Mouse (Mus musculus) inflammation-experienced regulatory T-cells, adult 6 months (primary cell): ENCODE measurements around the gene 1700017N19Rik. TPM values are rescaled to one million over a fixed set of nuclear protein-coding genes. Genes with fewer than 3 reads are reported as not detected.
"Not testable (repeated sequence)": the region's sequence is repeated elsewhere in the genome, so short reads cannot be mapped to it uniquely, and the experiment has no call there.

ENCODE experiments used
- ATAC-seq: one replicate; pipeline ENCODE4 v1.8.0; 2017
- polyA plus RNA-seq, 3 experiments: library from polyadenylated mRNA; unstranded; fragments of 100-300 nt; shearing (Covaris generic); gene quantifications; one replicate each; pipeline ENCODE4 v1.2.1; 2017

1700017N19Rik gene
- not detected for polyA plus RNA-seq

DNA sequence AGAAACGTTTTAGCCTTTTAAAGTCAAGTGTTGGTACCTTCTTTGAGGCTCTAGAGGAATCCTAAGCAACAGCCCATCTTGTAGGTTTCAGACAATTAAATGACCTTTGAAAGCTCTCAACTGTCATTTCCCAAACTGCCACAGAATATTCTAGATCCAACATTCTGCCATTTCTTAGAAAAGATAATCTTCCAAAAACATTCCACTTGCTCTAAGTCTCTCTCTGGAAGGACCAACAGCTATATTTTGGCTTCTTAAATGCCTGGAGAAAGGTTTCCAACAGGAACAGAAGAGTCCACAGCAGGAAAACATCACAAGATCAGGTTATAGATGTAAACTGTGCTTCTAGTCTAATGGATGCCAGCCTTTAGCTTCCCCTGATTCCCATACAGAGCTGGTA is at the start of gene 1700017N19Rik, which contains the start of gene 4930430F08Rik:
Gene 1700017N19Rik, plus strand, starts transcription at position 162 of the 400 bp plus-strand sequence.
Gene 4930430F08Rik, minus strand, starts transcription at position 101 of the 400 bp plus-strand sequence.
- no peak for ATAC-seq

DNA sequence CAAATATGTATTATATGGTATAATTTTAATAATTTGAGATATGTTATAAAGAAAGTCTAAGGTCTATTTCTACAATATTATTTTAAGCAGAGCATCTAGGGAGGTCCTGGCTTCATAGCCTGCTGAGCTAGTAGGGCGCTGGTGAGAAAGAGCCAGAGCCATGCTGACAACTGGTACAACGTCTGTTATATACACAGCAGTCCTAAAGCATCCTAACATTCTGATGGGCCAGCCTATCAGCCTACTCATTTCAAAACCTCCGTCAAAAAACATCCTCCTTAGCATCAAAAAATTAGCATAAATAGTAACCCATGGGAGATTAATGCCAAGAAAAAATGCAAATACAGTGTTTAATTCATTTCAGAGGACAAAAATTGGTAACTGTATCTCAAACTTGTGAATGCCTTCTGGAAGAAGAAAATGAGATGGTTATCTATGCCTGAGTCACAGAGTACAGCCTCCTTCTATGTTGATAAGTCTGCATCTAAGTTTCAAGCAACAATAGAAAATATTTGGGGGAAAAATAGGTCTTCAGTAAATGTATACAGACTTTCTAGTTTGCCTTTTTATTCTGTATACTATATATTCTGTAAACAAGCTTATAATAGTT is 33.6 kb upstream of the 1700017N19Rik start:
- ATAC-seq, result no peak

DNA sequence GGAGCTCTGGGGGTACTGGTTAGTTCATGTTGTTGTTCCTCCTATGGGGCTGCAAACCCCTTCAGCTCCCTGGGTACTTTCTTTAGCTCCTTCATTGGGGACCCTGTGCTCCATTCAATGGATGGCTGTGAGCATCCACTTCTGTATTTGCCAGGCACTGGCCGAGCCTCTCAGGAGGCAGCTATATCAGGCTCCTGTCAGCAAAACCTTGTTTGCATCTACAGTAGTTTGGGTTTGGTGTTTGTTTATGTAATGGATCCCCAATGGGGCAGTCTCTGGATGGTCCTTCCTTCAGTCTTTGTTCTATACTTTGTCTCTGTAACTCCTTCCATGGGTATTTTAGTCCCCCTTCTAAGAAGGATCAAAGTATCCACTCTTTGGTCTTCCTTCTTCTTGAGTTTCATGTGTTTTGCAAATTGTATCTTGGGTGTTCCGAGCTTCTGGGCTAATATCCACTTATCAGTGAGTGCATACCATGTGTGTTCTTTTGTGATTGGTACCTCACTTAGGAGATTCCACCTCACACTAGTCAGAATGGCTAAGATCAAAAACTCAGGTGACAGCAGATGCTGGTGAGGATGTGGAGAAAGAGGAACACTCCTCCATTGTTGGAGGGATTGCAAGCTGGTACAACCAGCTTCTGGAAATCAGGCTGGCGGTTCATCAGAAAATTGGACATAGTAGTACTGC is 29.9 kb upstream of the 1700017N19Rik start:
- ATAC-seq, result not testable (repeated sequence)

DNA sequence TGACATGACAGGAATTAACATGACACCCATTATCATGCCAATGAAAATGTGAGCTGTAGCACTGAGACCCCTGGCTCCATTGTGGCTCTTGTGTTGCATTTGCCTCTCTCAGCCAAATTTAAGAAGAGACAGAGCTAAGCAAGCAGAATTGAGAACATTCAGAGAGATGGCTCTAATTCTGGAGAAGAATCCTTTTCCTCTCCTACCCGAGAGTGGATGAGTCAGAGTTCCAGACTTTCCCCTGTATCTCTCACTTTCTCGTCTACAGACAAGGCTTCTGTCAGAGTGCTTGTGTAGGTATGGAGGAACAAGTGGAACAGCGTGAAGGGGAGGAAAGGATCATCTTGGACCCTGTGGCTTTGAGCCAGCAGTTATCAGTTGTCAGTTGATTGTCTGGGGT is 26.2 kb upstream of the 1700017N19Rik start:
- ATAC-seq, result no peak

DNA sequence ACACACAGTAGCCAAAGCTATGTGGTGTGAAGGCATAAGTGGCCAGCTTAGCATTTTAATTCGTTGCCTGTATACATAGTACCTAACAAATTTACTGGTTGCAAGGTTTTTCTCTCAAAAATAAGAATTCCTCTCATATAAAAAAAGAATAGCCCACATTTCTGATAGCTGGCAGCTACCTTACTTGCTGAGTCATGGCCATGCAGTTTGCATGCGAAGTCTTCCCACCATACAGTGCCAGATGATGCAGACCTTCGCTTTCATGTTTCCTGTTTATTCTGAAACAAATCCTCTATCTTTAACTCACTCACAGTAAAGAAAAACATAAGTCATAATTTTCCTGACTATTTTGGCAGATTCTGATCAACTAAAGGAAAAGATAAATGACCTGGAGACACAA is 18.6 kb upstream of the 1700017N19Rik start:
- ATAC-seq, result no peak

DNA sequence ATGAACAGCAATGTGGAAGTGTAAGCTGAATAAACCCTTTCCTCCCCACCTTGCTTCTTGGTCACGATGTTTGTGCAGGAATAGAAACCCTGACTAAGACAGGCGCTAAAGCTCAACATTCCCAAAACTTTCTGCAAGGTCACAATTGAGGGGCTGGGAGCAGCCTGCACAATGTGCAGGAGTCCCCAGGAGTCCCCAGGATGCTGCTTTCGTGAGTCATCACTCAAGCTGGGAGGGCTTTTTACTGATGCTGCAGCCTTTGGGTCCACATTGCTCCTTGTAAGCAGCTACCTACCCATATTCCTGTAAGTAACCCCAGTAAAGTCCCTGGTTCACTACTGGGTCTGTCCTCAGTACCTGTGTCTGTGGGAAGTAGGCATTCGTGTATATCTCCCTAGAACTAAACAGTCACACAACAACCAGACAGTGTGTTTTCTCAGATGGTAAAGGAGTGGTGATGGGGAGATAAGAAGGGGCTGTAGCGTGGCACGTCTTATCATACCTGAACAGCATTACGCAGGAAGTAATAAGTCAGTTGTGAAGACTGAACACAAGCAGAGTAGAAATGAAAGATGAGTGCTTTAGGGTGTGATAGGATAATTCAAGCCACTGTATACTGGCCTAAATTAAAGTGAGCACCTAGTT is 15.7 kb upstream of the 1700017N19Rik start:
- no peak for ATAC-seq

DNA sequence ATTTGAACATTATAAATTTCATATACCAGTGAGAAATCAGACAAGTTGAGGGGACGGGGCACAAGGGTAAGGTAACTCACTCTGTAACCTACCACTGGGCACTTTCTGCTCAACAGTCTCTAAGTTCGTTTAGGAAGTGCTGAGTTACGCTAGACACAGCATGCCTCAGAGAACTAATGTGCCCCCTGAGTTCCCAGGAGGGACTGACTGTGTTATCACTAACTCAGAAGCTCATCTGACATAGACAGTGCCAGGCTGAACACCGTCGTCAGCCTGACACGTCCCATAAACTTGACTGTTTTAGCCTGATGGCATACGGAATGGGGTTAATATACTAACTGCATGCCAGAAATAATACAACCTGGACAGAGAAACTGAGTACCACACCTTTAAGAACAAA is 15.0 kb upstream of the 1700017N19Rik start:
- ATAC-seq, result no peak

DNA sequence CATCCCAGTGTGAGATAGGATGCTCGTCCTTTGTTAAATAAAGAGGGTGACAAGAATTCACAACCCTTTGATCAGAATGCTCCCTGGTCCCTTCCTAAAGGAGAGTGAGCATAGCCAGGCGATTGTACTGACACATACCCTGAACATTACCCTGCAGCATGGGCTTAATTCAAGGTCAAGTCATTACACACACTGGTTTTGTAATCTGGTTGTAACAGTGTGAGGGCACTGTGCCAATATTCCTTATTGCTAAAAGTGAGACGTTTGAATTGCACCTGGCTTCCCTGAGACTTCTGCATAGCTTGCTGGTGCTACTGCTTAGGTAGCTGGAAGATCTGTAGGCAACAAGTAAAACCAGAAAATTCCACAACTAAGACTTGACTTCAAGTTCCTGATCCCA is 6.1 kb upstream of the 1700017N19Rik start:
- no peak for ATAC-seq

DNA sequence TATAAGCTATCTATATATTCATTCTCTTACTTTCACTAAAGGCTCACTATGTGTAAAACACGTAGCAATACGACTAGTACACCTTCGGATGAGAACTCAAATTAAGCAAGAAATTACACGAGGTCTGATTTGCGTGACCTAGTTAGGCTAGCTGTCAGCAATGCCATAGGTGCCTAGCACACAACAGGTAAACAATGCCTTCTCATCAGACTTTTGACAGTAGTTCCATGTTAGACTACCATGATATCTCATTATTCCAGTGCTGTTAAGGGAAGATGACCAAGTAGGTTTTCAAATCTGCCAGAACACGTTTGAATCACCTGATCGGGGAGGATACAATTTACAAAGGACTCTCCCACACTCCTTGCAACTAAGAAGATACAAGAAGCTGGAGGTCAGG is 1.8 kb upstream of the 1700017N19Rik start:
- peak; percentile 36 for ATAC-seq

DNA sequence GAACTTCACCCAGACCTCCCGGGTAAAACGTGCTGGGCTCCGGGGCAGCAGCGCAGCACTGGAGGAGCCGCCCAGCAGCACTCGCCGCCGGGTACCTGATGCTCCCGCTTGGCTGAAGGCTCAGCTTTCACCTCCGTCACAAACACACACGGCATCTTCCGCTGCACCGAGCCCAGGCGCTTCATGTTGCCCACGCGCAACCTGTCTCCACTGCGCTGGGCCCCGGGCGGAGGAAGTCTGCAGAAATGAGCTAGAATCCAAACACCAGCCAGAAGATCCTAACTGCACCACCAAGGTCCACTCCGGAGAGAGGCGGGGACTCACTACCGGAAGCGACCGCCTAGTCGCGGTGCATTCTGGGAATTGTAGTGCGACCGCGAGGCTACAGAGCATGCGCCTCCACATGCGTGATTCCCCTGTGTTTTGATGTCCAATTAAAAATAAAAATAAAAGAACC is 1.3 kb upstream of the 1700017N19Rik start:
- ATAC-seq, result peak; percentile 97

DNA sequence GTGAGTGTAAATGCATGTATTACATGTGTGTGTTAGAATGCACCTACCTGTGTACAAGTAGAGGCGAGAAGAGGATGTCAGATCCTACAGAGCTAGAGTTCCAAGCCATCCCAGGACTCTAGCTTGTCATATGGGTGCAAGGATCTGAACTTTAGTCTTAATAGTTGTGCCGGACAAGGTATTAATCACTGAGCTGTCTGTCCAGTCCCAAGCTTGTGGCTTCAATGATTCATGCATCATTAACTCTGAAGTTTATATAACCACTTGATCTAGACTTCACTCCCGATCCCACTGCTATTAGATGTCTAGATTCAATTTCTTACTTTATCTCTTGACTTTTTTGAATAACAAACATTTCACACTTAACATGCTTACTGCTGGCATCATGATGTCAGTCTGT is 8.1 kb downstream of the 1700017N19Rik start:
- ATAC-seq, result no peak

DNA sequence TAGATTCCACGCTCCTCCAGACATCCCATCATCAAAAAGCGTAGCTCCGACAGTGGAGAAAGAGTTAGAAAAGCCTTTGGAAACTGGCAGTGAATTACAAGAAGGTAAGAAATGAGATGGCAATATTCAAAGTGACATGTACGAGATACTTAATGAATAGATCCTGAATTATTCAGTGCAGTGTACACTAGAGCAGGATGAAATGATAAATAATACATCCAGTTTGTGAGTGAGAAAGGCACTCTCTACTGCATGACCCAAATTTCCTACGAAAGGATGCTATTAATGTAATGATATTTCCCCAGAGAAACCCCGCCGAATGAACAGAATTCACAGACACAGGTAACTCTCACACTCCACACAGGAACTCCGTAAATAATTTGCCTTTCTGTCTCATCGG is 13.2 kb downstream of the 1700017N19Rik start:
- no peak for ATAC-seq

DNA sequence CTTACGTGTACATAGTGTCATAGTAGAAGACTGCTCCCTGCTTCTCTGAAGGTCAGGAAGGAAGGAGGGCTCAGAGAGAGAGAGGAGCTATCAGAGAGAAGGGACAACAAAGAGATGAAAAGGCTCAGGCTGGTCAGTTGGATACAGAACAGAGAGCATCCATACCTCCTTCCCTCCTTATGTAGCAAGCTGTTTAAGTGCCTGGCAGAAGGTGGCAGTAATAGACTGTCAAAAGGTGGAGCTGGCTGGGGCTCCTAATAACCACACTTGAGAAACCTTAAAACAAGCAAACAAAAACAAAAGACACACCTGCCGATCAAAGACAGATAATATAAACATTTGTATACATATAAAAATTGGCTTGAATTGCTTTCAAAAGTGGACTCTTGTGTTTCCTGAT is 14.0 kb downstream of the 1700017N19Rik start:
- ATAC-seq, result no peak

DNA sequence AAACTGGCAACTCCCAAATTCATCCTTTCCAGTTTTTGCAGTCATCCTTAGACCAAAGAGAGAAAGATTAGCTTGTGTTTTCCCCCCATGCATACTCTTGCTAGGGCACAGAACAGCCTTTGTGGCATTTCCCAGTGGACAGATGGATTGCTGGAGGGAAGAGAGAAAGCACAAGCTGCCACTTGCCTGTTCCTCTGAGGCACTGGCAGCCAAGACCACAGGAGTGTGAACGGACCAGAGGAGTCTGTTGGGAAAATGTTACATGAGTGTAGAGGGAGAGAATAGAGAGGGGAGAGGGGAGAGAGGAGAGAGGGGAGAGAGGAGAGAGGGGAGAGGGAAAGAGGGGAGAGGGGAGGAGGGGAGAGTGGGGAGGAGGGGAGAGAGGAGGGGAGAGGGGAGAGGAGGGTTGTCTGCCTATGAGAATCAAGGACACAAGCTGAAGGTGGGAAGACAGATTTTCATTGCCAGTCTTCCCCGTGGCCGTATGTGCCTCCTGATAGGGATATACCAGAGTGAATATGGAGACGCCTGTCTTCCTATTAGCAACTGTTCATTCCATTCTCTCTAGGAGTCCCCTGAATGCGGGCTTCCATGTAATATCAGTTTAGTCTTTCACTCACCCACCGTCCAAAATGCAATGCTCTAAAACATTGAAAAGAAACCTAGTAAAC is 27.1 kb downstream of the 1700017N19Rik start:
- ATAC-seq, result no peak

DNA sequence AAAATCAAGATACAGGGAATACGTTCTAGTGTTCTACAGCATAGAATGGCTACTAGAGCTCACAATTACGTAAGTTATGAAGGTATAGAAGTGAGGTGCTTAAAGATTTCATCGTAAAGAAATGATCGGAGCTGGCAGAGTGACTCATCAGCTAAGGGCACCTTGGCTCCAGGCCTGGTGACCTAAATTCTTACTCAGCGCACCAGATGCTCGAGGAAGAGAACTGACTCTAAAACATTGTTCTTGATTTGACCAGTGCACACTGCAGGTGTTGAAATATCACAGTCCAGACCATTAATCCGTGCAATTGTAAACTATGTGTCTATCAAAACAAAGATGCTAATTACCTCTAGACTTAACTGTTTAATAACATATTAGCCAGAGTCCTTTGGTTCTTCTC is 29.2 kb downstream of the 1700017N19Rik start:
- ATAC-seq, result no peak

DNA sequence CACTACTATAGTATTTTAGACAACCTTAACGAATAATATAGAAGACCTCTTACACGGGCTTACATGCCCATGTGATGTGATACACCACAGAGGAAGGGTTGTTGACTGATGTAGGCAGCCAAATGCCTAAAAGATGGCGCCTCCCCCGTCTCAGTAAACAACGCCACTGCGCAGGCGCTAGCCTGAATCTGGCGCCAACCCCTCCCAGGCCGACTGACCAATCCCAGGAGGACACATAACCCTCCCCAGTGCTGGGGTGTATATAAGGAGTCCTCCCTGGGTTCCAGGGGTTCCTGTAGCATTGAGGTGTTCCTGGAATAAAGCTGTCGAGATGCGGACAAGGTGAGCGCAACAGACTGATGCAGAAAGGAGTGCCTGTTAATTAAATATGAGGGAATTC is 29.8 kb downstream of the 1700017N19Rik start:
- no peak for ATAC-seq

DNA sequence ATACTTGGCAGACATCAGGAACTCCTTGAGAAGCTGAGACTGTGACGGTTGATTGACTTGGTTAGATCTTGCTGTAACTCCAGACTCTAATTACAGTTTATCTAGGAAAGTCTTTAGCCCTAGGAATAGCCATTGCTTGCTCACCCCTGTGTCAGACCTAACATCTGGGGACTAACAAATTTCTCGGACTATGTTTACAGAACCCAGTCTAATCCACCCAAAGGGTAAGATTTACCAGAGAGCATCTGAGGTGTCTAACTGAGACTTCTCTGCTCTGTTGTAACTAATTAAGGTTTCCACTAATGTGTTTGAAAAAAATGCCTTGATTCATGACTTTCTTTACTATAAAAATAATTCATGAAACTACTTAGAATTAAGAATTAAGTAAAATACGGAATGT is 32.2 kb downstream of the 1700017N19Rik start:
- no peak for ATAC-seq

DNA sequence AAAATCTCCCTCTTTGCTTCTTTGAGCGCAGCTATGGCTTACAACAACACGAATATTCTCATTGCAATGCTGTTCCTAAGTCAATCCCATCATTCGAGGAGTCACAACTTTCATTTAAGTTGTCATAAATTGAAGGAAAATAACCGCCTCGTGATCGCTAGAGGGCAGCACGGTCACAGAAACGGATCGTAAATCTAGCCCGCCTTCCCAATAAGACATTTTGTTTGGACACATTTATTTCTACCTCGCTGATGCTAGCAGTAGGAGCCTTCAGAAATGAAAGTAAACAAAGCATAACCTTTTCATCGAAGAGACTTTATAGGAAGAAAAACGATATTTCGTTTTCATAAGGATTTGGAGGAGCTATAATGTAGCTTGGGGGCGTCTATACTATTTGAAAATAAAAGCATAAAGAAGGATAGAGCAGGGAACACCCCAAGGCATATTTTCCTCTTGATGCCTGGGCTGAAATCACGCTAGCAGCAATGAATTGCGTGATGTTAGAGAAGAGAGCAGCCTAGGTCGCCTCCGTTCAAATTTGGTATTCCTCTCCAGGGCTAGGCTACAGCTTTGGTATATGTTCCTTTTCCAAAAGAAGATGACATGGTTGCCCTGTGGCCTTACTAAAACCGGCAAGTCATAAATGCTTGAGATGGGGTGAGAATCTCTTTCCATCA is 39.6 kb downstream of the 1700017N19Rik start:
- peak; percentile 64 for ATAC-seq

DNA sequence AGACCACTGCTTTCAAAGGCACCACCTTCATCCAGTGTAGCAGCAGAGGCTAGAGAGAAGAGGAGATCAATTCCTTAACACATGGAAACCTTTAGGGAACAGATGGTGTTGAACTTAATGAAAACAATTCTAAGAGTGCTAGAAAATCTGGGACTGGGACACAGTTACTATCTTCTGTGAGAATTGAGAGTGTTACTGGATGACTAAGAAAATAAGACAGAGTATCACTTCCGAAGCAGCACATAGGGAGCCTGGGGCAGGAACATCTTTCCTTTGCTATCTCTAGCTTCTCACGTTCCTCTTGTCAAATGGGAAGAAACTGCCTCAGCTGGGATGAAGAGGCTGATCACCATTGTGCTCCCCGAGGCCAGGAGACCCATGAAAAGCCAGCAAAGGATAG is 52.6 kb downstream of the 1700017N19Rik start:
- ATAC-seq, result no peak

DNA sequence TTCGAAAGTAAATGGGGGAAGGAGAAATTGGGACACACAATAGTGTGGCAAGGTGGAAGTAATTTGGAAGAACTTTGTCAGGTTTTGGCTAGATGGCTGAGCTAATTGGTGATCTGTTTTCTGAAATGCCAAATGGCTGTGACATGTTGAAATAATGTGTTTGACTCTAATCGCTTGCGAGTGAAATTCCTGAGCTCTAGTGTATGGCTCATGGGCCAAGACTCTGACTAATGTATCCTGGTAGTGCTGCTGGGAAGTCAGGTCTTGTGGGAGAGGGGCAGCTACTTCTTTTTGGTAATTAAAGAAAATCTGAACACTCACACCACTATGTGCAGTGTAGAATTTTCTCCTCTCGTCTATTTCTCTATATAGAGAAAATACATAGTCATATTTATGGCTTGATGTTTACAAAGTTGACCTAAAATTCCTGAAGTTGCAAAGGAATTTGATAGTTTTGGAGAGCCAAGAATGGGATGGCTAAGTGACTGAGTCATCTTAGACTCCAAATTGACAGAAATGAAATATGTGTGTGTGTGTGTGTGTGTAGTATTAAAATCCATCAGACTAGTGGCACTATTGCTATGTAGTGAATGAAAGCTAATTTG is 55.1 kb downstream of the 1700017N19Rik start:
- ATAC-seq, result no peak

DNA sequence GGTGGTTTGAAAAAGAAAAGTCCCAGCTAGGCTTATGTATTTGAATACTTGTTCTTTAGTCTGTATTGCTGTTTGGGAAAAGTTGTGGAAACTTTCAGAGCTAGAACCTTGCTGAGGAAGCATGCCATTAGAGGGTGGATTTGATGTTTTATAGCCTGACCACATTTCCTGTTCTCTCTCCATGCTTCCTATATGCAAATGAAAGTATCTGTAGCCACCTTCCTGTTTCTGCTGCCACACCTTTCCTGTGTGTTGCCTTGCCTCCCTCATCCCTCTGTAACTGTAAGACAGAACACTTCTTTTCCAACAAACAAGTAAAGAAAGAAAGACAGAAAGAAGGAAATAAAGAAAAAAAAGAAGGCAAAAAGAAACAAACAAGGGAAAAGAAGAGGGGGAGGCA is 63.9 kb downstream of the 1700017N19Rik start:
- ATAC-seq, result no peak

DNA sequence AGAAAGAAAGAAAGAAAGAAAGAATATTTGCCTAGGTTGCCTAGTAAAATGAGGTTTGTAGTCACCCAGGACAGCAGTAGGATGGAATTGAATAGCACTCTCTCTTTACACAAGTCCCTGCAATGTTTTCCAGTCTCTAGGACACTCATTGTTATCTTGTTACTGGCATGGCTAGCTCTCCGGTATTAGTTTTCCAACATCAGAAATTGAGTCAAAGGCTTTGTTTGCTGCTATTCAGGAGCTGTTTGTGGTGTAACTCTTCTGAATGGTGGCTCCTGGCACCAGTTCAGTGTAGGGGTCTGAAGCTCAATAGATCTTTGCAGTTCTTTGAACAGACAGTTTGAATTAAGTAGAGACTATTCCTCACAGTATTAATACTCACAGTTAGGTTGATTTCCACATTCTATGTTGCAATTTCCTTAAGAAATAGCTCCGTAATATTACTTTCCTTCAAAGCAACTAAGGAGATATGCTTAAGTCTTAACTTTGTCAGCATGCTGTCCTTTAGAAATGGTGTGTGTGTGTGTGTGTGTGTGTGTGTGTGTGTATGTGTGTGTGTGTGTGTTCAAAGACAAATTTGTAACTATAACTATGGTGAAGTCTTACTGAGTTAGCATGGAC is 71.8 kb downstream of the 1700017N19Rik start:
- no peak for ATAC-seq
